Mouse (Mus musculus) adrenal gland, postnatal 36 days (tissue): Measurements from ENCODE around the gene Galnt15. TPM values are rescaled to one million over a fixed set of nuclear protein-coding genes. Genes with fewer than 3 reads are reported as not detected.
"Not testable (repeated sequence)": the region's sequence is repeated elsewhere in the genome, so short reads cannot be mapped to it uniquely, and the experiment has no call there.

Source experiments
- DNase-seq, 2 experiments: peaks; one replicate each; pipeline ENCODE4 v3.0.0; 2021; ENCODE audit warnings: mixed read lengths in 1 of 2
- total RNA-seq, 2 experiments: library from RNA; stranded (reverse); gene quantifications; 2 replicates each; pipeline ENCODE4 v1.2.3; 2021

Galnt15 gene
- total RNA-seq, 2 experiments from 2014 or later = 5.3 to 9.9 TPM

DNA sequence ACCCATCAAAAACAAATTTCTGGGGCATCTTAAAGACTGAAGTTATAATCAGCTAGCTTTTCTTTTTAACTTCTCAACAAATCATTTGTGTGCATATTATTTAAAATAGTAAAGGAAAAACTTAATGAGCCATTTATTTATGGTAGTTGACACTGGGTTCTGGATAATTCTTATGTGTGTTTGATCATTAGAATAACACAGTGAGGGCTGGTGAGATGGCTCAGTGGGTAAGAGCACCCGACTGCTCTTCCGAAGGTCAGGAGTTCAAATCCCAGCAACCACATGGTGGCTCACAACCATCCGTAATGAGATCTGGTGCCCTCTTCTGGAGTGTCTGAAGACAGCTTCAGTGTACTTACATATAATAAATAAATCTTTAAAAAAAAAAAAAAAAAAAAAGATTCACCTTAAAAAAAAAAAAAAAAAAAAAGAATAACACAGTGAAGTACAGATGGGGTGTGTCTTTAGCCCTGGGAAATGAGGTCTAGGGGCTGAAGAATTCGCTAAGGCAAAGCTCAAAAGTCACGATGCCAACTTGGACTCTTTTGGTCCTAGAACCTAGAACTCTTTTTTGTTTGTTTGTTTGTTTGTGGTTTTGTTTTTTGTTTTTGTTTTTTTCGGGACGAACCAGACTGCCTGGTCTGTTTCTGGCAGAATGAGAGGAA is 58.9 kb downstream of the Galnt15 start:
- not testable (repeated sequence) for DNase-seq

DNA sequence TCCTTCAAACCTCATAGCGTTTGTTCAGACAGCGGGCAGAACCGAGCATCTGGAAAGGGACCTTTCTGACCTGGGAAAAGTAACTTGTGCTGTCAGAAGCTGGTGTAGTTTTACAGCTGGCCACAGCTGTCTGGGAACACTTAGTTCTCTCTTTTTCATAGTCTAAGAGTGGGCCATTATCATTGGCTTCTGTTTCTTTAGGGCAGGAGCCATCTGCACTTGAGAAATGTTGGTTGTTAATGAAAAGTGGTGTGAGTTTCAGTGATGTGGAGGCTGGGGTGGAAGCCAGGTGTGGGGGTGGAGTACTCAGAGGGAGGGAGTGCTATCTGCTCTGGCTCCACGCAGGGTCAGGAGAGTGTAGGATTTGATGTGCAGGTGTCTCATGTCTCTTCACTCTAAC is 62.3 kb downstream of the Galnt15 start:
- no peak for DNase-seq

DNA sequence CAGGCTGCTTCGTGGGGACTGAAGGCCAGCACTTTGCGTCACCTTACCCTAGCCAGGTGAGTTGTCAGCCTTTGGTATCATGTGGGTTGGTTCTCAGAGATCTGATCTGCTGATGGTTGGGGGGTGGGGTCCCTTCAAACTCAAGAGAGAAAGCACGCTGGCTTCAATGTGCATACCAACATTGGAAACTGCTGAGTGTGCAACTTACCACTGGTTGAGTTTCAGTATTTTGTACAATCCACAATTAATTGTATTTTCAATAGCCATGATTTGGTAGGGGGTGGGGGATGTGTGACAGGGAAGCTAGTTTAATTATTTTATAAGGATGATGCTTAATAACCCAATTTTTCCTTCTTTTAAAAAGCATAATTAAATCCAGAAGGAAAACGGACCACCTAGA is 62.9 kb downstream of the Galnt15 start:
- DNase-seq = no peak

DNA sequence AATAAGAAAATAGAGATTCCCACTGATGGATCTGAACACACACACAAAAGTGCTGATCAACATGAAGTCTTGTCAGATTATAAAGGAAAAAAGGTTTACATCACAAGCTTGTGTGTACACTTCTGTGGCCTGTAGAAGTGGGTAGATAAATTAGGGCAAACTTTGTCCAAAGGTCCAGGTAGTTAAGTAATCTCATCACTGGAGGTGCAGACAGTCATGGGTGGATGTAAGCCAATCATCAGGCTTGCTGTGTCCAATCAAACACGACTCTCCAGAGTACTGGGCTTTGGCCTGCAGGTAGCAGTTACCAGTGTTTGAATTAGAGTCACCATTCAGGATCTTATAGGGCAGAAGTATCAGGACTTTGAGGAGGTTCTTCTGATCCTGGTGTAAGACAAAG is 64.2 kb downstream of the Galnt15 start:
- no peak for DNase-seq

DNA sequence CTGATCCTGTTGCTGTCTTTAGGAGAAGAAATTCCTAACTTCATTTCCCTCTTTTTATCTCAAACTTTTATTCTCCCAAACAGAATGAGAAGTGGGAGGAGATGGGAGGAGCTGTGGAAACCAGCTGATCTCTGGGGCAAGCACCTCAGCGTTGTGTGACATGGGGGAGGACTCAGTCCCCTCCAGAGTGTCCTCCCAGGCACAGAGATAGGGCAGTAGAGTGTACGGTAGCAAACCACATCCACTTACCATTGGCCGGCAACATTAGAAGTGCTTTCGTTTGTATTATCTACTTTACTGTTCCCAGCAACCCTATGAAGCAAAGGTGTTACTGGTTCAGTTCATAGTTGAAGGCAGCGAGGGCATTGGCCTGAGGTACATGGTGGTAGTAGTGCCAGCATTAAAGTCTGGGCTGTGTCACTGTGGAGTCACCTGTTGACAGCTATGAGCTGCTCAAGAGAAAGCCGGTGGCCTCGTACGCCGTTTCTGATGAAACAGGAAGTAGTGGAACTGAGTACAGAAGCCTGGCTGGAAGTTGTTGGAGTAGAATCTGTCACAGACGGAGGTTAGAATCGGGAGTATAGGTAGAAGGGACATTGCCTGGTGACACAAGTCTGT is 64.8 kb downstream of the Galnt15 start:
- DNase-seq = no peak

DNA sequence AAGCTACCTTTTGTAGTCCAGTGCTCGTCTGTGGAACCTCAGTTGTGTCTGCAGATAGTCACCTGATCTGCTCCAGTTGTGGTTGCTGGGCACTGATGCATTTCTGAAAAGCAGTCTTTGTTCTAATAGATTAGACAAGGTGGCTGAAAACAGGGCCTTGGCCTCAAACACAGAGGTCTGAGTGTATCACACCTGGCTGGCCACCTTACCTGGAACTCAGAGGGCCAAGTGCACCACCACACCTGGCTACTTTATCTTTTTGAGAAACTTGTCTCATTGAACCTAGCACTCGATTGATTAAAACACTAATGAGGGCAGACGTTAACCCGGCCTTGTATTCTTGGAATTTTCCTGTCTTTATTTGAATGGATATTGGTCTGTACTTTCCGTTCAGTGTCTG is 66.9 kb downstream of the Galnt15 start:
- DNase-seq = no peak

DNA sequence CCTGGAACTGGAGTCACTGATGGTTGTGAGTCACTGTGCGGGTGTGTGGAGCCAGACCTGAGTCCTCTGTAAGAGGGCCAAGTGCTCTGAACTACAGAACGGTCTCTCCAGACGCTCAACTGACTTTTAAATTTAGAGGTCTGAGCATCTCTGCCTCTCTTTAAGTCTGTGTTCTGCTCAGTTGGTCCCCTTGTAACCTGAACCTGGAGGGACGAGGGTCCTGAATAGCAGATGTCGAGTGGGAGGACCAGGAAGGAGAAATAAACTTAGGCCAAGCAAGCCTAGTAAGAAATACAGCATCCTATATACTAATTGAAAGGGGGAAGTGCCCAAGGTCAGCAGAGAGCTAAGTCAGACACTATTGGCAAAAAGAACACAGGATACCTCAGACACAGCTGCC is 68.0 kb downstream of the Galnt15 start:
- DNase-seq = no peak

DNA sequence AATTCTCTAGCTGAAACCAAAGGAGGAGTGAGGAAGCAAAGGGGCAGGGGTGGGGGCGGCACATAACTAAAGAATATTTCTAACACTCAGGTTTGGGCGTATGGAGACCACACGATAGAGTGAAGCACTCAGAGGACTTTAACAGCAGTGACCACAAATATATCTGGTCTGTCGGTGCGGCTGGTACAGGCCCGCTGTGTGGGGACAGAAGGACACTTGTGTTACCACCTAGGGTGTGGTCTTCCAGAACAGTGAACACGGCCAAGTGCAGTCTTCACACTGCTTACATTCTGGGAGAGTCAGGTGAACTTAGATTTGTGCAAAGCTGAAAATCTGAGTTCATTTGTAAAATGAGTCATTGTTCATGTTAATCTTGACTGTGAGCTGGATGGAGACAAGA is 68.9 kb downstream of the Galnt15 start:
- DNase-seq = no peak

DNA sequence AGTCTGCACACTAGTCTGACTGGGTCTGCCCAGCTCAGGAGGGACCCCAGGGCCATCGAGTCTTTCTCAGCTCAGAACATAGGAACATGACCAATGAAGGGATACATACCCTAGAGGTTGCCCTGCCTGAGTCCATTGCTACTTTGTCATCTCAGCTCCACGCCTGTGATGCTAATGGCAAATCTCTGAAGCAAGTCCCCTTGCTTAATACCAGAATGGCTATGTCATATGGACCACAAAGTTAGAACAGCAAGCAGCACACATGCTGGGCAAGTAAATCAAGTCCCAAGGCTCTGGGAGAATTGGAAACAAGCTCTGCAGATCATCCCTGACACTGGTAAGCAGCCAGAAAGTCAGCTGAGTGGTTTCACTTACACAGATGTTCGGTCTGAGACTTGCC is 70.2 kb downstream of the Galnt15 start:
- DNase-seq = no peak

DNA sequence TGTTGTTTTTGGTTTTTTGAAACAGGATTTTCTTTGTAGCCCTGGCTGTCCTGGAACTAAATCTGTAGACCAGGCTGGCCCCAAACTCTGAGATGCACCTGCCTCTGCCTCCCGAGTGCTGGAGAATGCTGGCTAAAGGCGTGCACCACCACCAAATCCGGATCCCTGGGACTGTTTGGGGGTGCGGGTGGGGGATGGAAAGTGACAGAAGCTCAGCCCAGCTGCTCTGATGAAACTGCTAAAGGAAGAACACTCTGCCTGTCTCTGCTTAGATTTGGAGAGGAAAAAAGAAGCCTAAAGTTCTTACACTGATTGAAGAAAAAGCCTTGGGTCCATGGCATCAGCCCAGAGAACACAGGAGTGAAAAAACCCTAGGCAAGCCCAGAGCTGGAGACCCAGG is 74.8 kb downstream of the Galnt15 start:
- DNase-seq = no peak

DNA sequence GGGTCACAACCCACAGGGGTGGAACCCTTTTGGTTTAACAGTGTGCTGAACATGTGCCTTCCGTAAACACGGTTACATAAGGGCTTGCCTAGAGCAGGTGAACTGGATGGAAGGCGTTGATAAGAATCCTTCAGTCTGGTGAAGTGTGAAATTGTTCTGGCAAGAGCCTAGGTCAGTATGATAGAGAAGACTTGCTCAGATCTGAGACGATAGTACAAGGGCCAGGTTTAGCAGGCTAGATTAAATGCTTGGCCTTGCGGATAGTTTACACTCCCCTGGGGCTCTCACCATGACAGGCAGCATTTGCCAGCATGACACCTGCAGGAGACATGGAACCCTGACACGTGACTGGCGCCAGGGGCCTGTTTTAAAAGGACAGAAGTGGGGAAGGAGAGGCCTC is 76.9 kb downstream of the Galnt15 start:
- DNase-seq = no peak

DNA sequence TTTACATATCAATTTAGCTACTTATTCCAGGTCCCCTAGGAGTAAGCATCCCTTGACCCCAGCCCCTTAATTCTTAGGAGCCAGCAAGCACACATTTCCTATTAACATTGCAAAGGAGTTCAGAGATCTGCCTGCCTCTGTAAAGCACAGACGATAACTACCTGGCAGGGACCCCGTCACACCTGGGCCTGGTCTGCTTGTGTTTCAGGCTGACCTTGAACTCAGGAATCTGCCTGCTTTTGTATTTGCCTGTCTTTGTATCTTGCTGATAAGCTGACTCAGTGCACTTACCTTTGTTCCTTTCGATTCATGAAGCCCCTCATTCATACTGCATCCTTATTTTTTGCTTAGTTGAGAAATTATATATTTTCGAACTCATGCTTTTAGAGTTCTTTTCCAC is 78.1 kb downstream of the Galnt15 start:
- no peak for DNase-seq

Other genes starting within 250 kb of the Galnt15 start
- gene Ankrd28, start 198.3 kb upstream of the Galnt15 start, total RNA-seq = 10 to 100 TPM; 17.0 to 27.0 TPM
- 10 to 100 TPM; 33.9 to 40.8 TPM for gene Oxnad1, start 56.4 kb downstream of the Galnt15 start, total RNA-seq
- gene Dph3, start 56.7 kb downstream of the Galnt15 start, total RNA-seq = 10 to 100 TPM; 61.1 to 72.5 TPM
- gene Msmb, start 113.0 kb downstream of the Galnt15 start, total RNA-seq = not detected
- 100 to 1,000 TPM; 194 to 226 TPM for gene Ncoa4, start 130.9 kb downstream of the Galnt15 start, total RNA-seq
- 100 to 1,000 TPM; 119 to 145 TPM for gene Timm23, start 172.9 kb downstream of the Galnt15 start, total RNA-seq
- gene Parg, start 173.0 kb downstream of the Galnt15 start, total RNA-seq = 10 to 100 TPM; 58.1 to 63.2 TPM